17 mouse cellular contexts compared by ENCODE assay signal in the genomic region with DNA sequence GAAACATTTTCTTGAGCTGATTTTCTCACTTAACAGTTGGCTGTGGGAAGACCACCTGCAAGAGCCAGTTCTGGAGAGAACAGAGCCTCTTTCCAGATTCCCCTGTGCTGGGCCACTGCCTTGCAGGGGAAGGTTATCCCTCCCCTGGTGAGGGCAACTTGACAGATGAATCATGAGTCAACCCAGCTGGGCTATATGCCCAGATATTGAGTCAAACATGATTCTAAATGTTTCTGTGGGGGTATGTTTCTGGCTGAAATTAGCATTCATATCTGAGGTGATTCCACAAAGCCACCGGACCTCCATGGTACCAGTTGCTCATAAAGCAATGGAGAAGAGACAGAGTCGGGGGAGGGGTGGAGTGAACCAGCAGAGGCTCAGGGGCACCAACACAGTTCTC.
DNase-seq lines count a peak whose midpoint lies in the region; ATAC-seq and TF ChIP-seq lines count a peak whose summit lies in the region.
"Had no signal": no experiment of that assay in that cellular context is flagged by ENCODE, and none has a peak within 500 bp of the region (broad histone marks: within the 10 kb centered on the region; RNA-seq: fewer than 3 reads in every experiment).

No protein-coding gene starts in this region.

- no peaks in the 10 kb centered on the region for H3K36me3 ChIP-seq in midbrain, embryonic 11.5 days (ENCODE audit: control insufficient read depth, insufficient read depth, low read length)
- no peaks in the 10 kb centered on the region for H3K36me3 ChIP-seq in midbrain, embryonic 10.5 days
- H3K36me3 ChIP-seq in myocyte (ENCODE audit: control insufficient read depth, insufficient read depth): no peaks in the 10 kb centered on the region
- H3K36me3 ChIP-seq: heart, embryonic 13.5 days; midbrain, embryonic 15.5 days had no signal

- H3K9me3 ChIP-seq in midbrain, embryonic 11.5 days (ENCODE audit: control insufficient read depth, low read length): no peaks in the 10 kb centered on the region
- H3K9me3 ChIP-seq in midbrain, embryonic 10.5 days (replicated peaks): no peaks in the 10 kb centered on the region
- H3K9me3 ChIP-seq: midbrain, embryonic 15.5 days had no signal

- H3K4me1 ChIP-seq in cerebellum, adult 2 months (ENCODE audit: control insufficient read depth, insufficient read depth, low read length): peaks cover 16% of the 10 kb centered on the region
- H3K4me1 ChIP-seq in midbrain, embryonic 11.5 days (ENCODE audit: control insufficient read depth, insufficient read depth, low read length): no peaks in the 10 kb centered on the region
- no peaks in the 10 kb centered on the region for H3K4me1 ChIP-seq in midbrain, embryonic 10.5 days
- H3K4me1 ChIP-seq: heart, embryonic 13.5 days had no signal

- H3K4me2 ChIP-seq in midbrain, embryonic 11.5 days: no peak overlapping the region
- peak overlapping the region; percentile 7 for H3K4me2 ChIP-seq in myocyte (ENCODE audit: low read depth)
- H3K4me2 ChIP-seq: heart, embryonic 13.5 days; midbrain, embryonic 15.5 days had no signal

- no peak for TF ChIP-seq CTCF in cerebellum, adult 2 months (IDR thresholded peaks at IDR 0.05; ENCODE audit: borderline replicate concordance, insufficient read depth, low read depth, low read length)

- no peak for TF ChIP-seq POLR2A in cerebellum, adult 2 months (IDR thresholded peaks at IDR 0.05; ENCODE audit: borderline replicate concordance, insufficient read depth, low read length)
- no peak for TF ChIP-seq POLR2A in myocyte (IDR thresholded peaks at IDR 0.05; ENCODE audit: insufficient read length, low read depth)

- H3K9ac ChIP-seq in midbrain, embryonic 11.5 days (ENCODE audit: low read length): no peak overlapping the region
- H3K9ac ChIP-seq: forebrain, postnatal 0 days; heart, embryonic 13.5 days; midbrain, embryonic 15.5 days had no signal

- H3K27ac ChIP-seq in cerebellum, adult 2 months (ENCODE audit: insufficient read depth, low read length): no peak overlapping the region
- no peak overlapping the region for H3K27ac ChIP-seq in midbrain, embryonic 11.5 days (ENCODE audit: low read depth, low read length)
- no peak overlapping the region for H3K27ac ChIP-seq in midbrain, embryonic 10.5 days (replicated peaks)
- H3K27ac ChIP-seq: heart, embryonic 13.5 days; midbrain, embryonic 15.5 days had no signal

- 53% methylated on average over 2 of the region's 2 CpGs for WGBS in cerebellum, adult 2 months
- WGBS in midbrain, embryonic 11.5 days: 88% methylated on average over 2 of the region's 2 CpGs
- WGBS in midbrain, embryonic 10.5 days: 92% methylated on average over 2 of the region's 2 CpGs

- H3ac ChIP-seq in myocyte (ENCODE audit: control insufficient read depth, insufficient read length): no peak overlapping the region

- no peaks in the 10 kb centered on the region for H3K27me3 ChIP-seq in cerebellum, adult 2 months (ENCODE audit: control insufficient read depth, insufficient read depth, low read length)
- H3K27me3 ChIP-seq in midbrain, embryonic 11.5 days (ENCODE audit: control insufficient read depth, insufficient read depth, low read length): no peaks in the 10 kb centered on the region
- H3K27me3 ChIP-seq in midbrain, embryonic 10.5 days (ENCODE audit: low read depth, poor library complexity, severe bottlenecking): no peaks in the 10 kb centered on the region
- H3K27me3 ChIP-seq in myocyte (ENCODE audit: control insufficient read depth, insufficient read depth, insufficient read length): no peaks in the 10 kb centered on the region
- H3K27me3 ChIP-seq: heart, embryonic 13.5 days; midbrain, embryonic 15.5 days had no signal

- no peak for ATAC-seq in cerebellum, adult (ENCODE audit: insufficient number of reproducible peaks, low FRiP score, low TSS enrichment)
- no peak for ATAC-seq in midbrain, embryonic 11.5 days (ENCODE audit: low FRiP score)
- ATAC-seq: forebrain, postnatal 0 days; midbrain, embryonic 15.5 days had no signal

- H3K79me2 ChIP-seq in myocyte (ENCODE audit: control insufficient read depth, insufficient read depth): no peaks in the 10 kb centered on the region

- H3K4me3 ChIP-seq in cerebellum, adult 2 months (replicated peaks; ENCODE audit: insufficient read depth, low read depth, low read length): no peak overlapping the region
- no peak overlapping the region for H3K4me3 ChIP-seq in midbrain, embryonic 11.5 days (ENCODE audit: low read depth, low read length)
- no peak overlapping the region for H3K4me3 ChIP-seq in midbrain, embryonic 10.5 days
- H3K4me3 ChIP-seq in myocyte: no peak overlapping the region
- H3K4me3 ChIP-seq: heart, embryonic 13.5 days; midbrain, embryonic 15.5 days had no signal

- peak; percentile 41 to 75 for DNase-seq in cerebellum, adult 2 months
- peak; percentile 10 for DNase-seq in midbrain, embryonic 11.5 days (ENCODE audit: low spot score, missing footprints)
- DNase-seq in midbrain, embryonic 10.5 days (ENCODE audit: low spot score): no peak
- DNase-seq in adrenal gland, postnatal 14 days: peak; percentile 78
- no peak for DNase-seq in urinary bladder, postnatal 14 days (ENCODE audit: low spot score)
- DNase-seq in kidney, adult 18-20 months: no peak
- DNase-seq: forebrain, postnatal 0 days; gastrocnemius, postnatal 14 days; heart, postnatal 4 days; kidney, adult 9 months; lung, adult 2 months; lung, postnatal 4 days; thymus, adult 2 months had no signal

TF ChIP-seq in myocyte, 11 proteins besides CTCF, POLR2A, EP300 and RAD21:
- no peak for TF ChIP-seq TCF12 (IDR thresholded peaks at IDR 0.05; ENCODE audit: insufficient read depth, poor library complexity, severe bottlenecking)
- no peak for TF ChIP-seq MYOD1 (IDR thresholded peaks at IDR 0.05; ENCODE audit: control insufficient read depth in 1 of 3, insufficient read length in 2 of 3, low read depth in 2 of 3)
- TF ChIP-seq REST (IDR thresholded peaks at IDR 0.05; ENCODE audit: insufficient read depth, insufficient read length): no peak
- no peak for TF ChIP-seq TCF3 (IDR thresholded peaks at IDR 0.05; ENCODE audit: insufficient read length, low read depth)
- no peak for TF ChIP-seq E2F4 (IDR thresholded peaks at IDR 0.05; ENCODE audit: insufficient read depth)
- TF ChIP-seq MAX (IDR thresholded peaks at IDR 0.05; ENCODE audit: low read depth): no peak
- no peak for TF ChIP-seq SRF (IDR thresholded peaks at IDR 0.05; ENCODE audit: control insufficient read depth, insufficient read length, low read depth)
- no peak for TF ChIP-seq POLR2AphosphoS2 (IDR thresholded peaks at IDR 0.05; ENCODE audit: insufficient read length, low read depth)
- TF ChIP-seq USF1 (IDR thresholded peaks at IDR 0.05; ENCODE audit: low read depth): no peak
- no peak for TF ChIP-seq MYOG (IDR thresholded peaks at IDR 0.05; ENCODE audit: control insufficient read depth in 1 of 3, insufficient read depth in 1 of 3, insufficient read length in 2 of 3, low read depth in 2 of 3)
- no peak for TF ChIP-seq CEBPB (IDR thresholded peaks at IDR 0.05; ENCODE audit: insufficient read depth, poor library complexity, severe bottlenecking)

Comparison
In these comparisons a context has a peak if more than half of its experiments do, and no peak if none do; other contexts are left out.
1. DNase-seq: peak in cerebellum, adult 2 months (2 of 2), midbrain, embryonic 11.5 days (single experiment) and adrenal gland, postnatal 14 days (single experiment); none in midbrain, embryonic 10.5 days (single experiment), urinary bladder, postnatal 14 days (single experiment) and kidney, adult 18-20 months (single experiment).